Mouse (Mus musculus) MEL (cell line): ENCODE measurements at regions not wholly inside any gene's neighbourhood (a gene's known extent, or its start where the extent isn't known, plus 50 kb on each side); places are given as distances from the start of the nearest gene placed in this dataset.

Source experiments
- DNase-seq: peaks from one replicate; pipeline ENCODE4 v3.0.0; 2011; ENCODE audit warnings: low read depth, low spot score
- H3K27ac ChIP-seq: 2 replicates; pipeline ENCODE4 v1.5.1; 2012; ENCODE audit warnings: low read depth, mild to moderate bottlenecking, control low read depth, low read length, moderate library complexity; ENCODE audit not compliant: control insufficient read depth
- H3K27me3 ChIP-seq, 2 experiments: fragments of 150-350 bp in 1 of 2; sonication (generic) in 1 of 2; 2 replicates each; pipeline ENCODE4 v1.6.1; 2012; ENCODE audit warnings: low read length in 2 of 2, mild to moderate bottlenecking in 2 of 2, improper control_type of control experiment in 1 of 2, moderate library complexity in 1 of 2; ENCODE audit not compliant: insufficient read depth in 2 of 2, control insufficient read depth in 1 of 2
- H3K36me3 ChIP-seq, 2 experiments: 2 replicates each; pipeline ENCODE4 v1.6.1; 2012 to 2014; ENCODE audit warnings: low read length in 2 of 2, improper control_type of control experiment in 1 of 2, inconsistent platforms in 1 of 2, mild to moderate bottlenecking in 1 of 2; ENCODE audit not compliant: insufficient read depth in 2 of 2, control insufficient read depth in 1 of 2
- H3K4me1 ChIP-seq, 2 experiments: fragments of 150-350 bp in 1 of 2; sonication (generic) in 1 of 2; 2 replicates each; pipeline ENCODE4 v1.6.1; 2012; ENCODE audit warnings: low read length in 2 of 2, improper control_type of control experiment in 1 of 2, mild to moderate bottlenecking in 1 of 2; ENCODE audit not compliant: insufficient read depth in 2 of 2, control insufficient read depth in 1 of 2
- H3K4me3 ChIP-seq, 2 experiments: fragments of 150-350 bp in 1 of 2; sonication (generic) in 1 of 2; 2 replicates each; pipeline ENCODE4 v1.5.1; 2012; ENCODE audit warnings: low read depth in 2 of 2, low read length in 2 of 2, mild to moderate bottlenecking in 2 of 2, moderate library complexity in 2 of 2, control low read depth in 1 of 2, improper control_type of control experiment in 1 of 2; ENCODE audit not compliant: control insufficient read depth in 1 of 2, insufficient read depth in 1 of 2
- H3K79me2 ChIP-seq: 2 replicates; pipeline ENCODE4 v1.6.1; 2012; ENCODE audit warnings: mild to moderate bottlenecking, low read length, moderate library complexity; ENCODE audit not compliant: control insufficient read depth, poor library complexity, insufficient read depth
- H3K9ac ChIP-seq: 2 replicates; pipeline ENCODE4 v1.6.1; 2012; ENCODE audit warnings: low read depth, mild to moderate bottlenecking, control low read depth, low read length, moderate library complexity; ENCODE audit not compliant: control insufficient read depth, poor library complexity, severe bottlenecking
- H3K9me3 ChIP-seq: fragments of 150-350 bp; sonication (generic); replicated peaks from 2 replicates; pipeline ENCODE4 v1.6.1; 2012; ENCODE audit warnings: mild to moderate bottlenecking, low read length, improper control_type of control experiment, moderate library complexity; ENCODE audit not compliant: insufficient read depth
- BHLHE40 ChIP-seq: IDR thresholded peaks from 2 replicates; pipeline ENCODE4 v1.6.1; 2012; ENCODE audit warnings: low read depth, mild to moderate bottlenecking, inconsistent platforms, low read length, improper control_type of control experiment, borderline replicate concordance
- CHD1 ChIP-seq: IDR thresholded peaks from 2 replicates; pipeline ENCODE4 v1.6.1; 2012; ENCODE audit warnings: low read depth, mild to moderate bottlenecking, inconsistent platforms, low read length, improper control_type of control experiment
- CHD2 ChIP-seq: IDR thresholded peaks from 2 replicates; pipeline ENCODE4 v1.6.1; 2011; ENCODE audit warnings: low read length, improper control_type of control experiment
- CTCF ChIP-seq, 3 experiments: IDR thresholded peaks in 2 of 3; conservative IDR thresholded peaks in 1 of 3; 2 replicates each; pipeline ENCODE4 v1.5.1; 2011 to 2012; ENCODE audit warnings: low read length in 3 of 3, low read depth in 2 of 3, mild to moderate bottlenecking in 2 of 3, improper control_type of control experiment in 1 of 3, inconsistent platforms in 1 of 3, mixed read lengths in 1 of 3, moderate library complexity in 1 of 3; ENCODE audit not compliant: control insufficient read depth in 1 of 3, insufficient read depth in 1 of 3, poor library complexity in 1 of 3, severe bottlenecking in 1 of 3
- ELF1 ChIP-seq: IDR thresholded peaks from 2 replicates; pipeline ENCODE4 v1.6.1; 2014; ENCODE audit warnings: low read depth, mild to moderate bottlenecking, inconsistent platforms, low read length, improper control_type of control experiment, moderate library complexity
- EP300 ChIP-seq, 2 experiments: IDR thresholded peaks; 2 replicates each; pipeline ENCODE4 v1.6.1; 2011; ENCODE audit warnings: improper control_type of control experiment in 2 of 2, low read length in 2 of 2, low read depth in 1 of 2, mild to moderate bottlenecking in 1 of 2
- ETS1 ChIP-seq: IDR thresholded peaks from 2 replicates; pipeline ENCODE4 v1.6.1; 2012; ENCODE audit warnings: low read depth, mild to moderate bottlenecking, inconsistent platforms, low read length, improper control_type of control experiment, moderate library complexity
- GABPA ChIP-seq: IDR thresholded peaks from 2 replicates; pipeline ENCODE4 v1.6.1; 2012; ENCODE audit warnings: low read depth, mild to moderate bottlenecking, inconsistent platforms, low read length, improper control_type of control experiment, moderate library complexity
- GATA1 ChIP-seq: IDR thresholded peaks from 2 replicates; pipeline ENCODE4 v1.6.1; 2011; ENCODE audit warnings: low read depth, low read length, improper control_type of control experiment
- HCFC1 ChIP-seq: IDR thresholded peaks from 2 replicates; pipeline ENCODE4 v1.6.1; 2012; ENCODE audit warnings: low read depth, mild to moderate bottlenecking, inconsistent platforms, low read length, improper control_type of control experiment, moderate library complexity
- JUND ChIP-seq: IDR thresholded peaks from 2 replicates; pipeline ENCODE4 v1.6.1; 2011; ENCODE audit warnings: low read depth, mild to moderate bottlenecking, improper control_type of control experiment, low read length
- KAT2A ChIP-seq: conservative IDR thresholded peaks from 2 replicates; pipeline ENCODE4 v1.6.1; 2012; ENCODE audit warnings: low read depth, low read length, improper control_type of control experiment, inconsistent platforms
- MAFK ChIP-seq: IDR thresholded peaks from 2 replicates; pipeline ENCODE4 v1.6.1; 2011; ENCODE audit warnings: low read depth, mild to moderate bottlenecking, low read length, improper control_type of control experiment, borderline replicate concordance
- MAX ChIP-seq: IDR thresholded peaks from 2 replicates; pipeline ENCODE4 v1.6.1; 2011; ENCODE audit warnings: low read length, improper control_type of control experiment
- MAZ ChIP-seq: IDR thresholded peaks from 2 replicates; pipeline ENCODE4 v1.6.1; 2012; ENCODE audit warnings: low read depth, mild to moderate bottlenecking, inconsistent platforms, low read length, improper control_type of control experiment
- MEF2A ChIP-seq: IDR thresholded peaks from 2 replicates; pipeline ENCODE4 v1.6.1; 2014; ENCODE audit warnings: low read depth, mild to moderate bottlenecking, inconsistent platforms, low read length, improper control_type of control experiment; ENCODE audit not compliant: poor library complexity, insufficient replicate concordance, severe bottlenecking; ENCODE audit errors: extremely low read depth
- MXI1 ChIP-seq: IDR thresholded peaks from 2 replicates; pipeline ENCODE4 v1.6.1; 2011; ENCODE audit warnings: mild to moderate bottlenecking, low read depth, low read length, improper control_type of control experiment
- MYB ChIP-seq: IDR thresholded peaks from 2 replicates; pipeline ENCODE4 v1.6.1; 2011; ENCODE audit warnings: mild to moderate bottlenecking, low read depth, low read length, improper control_type of control experiment
- MYC ChIP-seq: IDR thresholded peaks from 2 replicates; pipeline ENCODE4 v1.6.1; 2011; ENCODE audit warnings: low read depth, mild to moderate bottlenecking, low read length, improper control_type of control experiment, moderate library complexity
- NELFE ChIP-seq: IDR thresholded peaks from 2 replicates; pipeline ENCODE4 v1.6.1; 2011; ENCODE audit warnings: low read depth, low read length, improper control_type of control experiment
- NRF1 ChIP-seq: IDR thresholded peaks from 2 replicates; pipeline ENCODE4 v1.6.1; 2014; ENCODE audit warnings: low read depth, mild to moderate bottlenecking, inconsistent platforms, low read length, improper control_type of control experiment, moderate library complexity; ENCODE audit not compliant: poor library complexity, insufficient read depth, severe bottlenecking
- POLR2A ChIP-seq, 2 experiments: IDR thresholded peaks; 2 replicates each; pipeline ENCODE4 v1.6.1; 2011 to 2012; ENCODE audit warnings: low read length in 2 of 2, mild to moderate bottlenecking in 2 of 2, control low read depth in 1 of 2, improper control_type of control experiment in 1 of 2, low read depth in 1 of 2, moderate library complexity in 1 of 2; ENCODE audit not compliant: control insufficient read depth in 1 of 2, insufficient read depth in 1 of 2, poor library complexity in 1 of 2
- POLR2AphosphoS5 ChIP-seq: IDR thresholded peaks from 2 replicates; pipeline ENCODE4 v1.6.1; 2012; ENCODE audit warnings: low read depth, borderline replicate concordance, mild to moderate bottlenecking, inconsistent platforms, low read length, moderate library complexity, mixed read lengths
- RCOR1 ChIP-seq: IDR thresholded peaks from 2 replicates; pipeline ENCODE4 v1.6.1; 2012; ENCODE audit warnings: low read depth, mild to moderate bottlenecking, inconsistent platforms, low read length, improper control_type of control experiment
- SIN3A ChIP-seq: IDR thresholded peaks from 2 replicates; pipeline ENCODE4 v1.6.1; 2012; ENCODE audit warnings: low read length, improper control_type of control experiment, inconsistent platforms
- SMC3 ChIP-seq: IDR thresholded peaks from 2 replicates; pipeline ENCODE4 v1.6.1; 2011; ENCODE audit warnings: low read depth, low read length, improper control_type of control experiment
- TAL1 ChIP-seq: IDR thresholded peaks from 2 replicates; pipeline ENCODE4 v1.6.1; 2012; ENCODE audit warnings: mild to moderate bottlenecking, inconsistent platforms, low read length, moderate library complexity, mixed read lengths
- TBP ChIP-seq: IDR thresholded peaks from 2 replicates; pipeline ENCODE4 v1.8.0; 2011; ENCODE audit warnings: low read depth, low read length, improper control_type of control experiment
- TCF12 ChIP-seq: IDR thresholded peaks from 2 replicates; pipeline ENCODE4 v1.6.1; 2014; ENCODE audit warnings: low read depth, mild to moderate bottlenecking, inconsistent platforms, low read length, improper control_type of control experiment, moderate library complexity
- UBTF ChIP-seq: IDR thresholded peaks from 2 replicates; pipeline ENCODE4 v1.6.1; 2012; ENCODE audit warnings: low read depth, mild to moderate bottlenecking, inconsistent platforms, low read length, improper control_type of control experiment, moderate library complexity, borderline replicate concordance; ENCODE audit not compliant: insufficient read depth
- USF1 ChIP-seq: IDR thresholded peaks from 2 replicates; pipeline ENCODE4 v1.6.1; 2014; ENCODE audit warnings: low read depth, mild to moderate bottlenecking, inconsistent platforms, low read length, improper control_type of control experiment, moderate library complexity
- USF2 ChIP-seq, 2 experiments: IDR thresholded peaks; 2 replicates each; pipeline ENCODE4 v1.6.1; 2011 to 2012; ENCODE audit warnings: improper control_type of control experiment in 2 of 2, low read length in 2 of 2, borderline replicate concordance in 1 of 2, inconsistent platforms in 1 of 2, low read depth in 1 of 2, mild to moderate bottlenecking in 1 of 2; ENCODE audit not compliant: insufficient read depth in 1 of 2
- ZC3H11A ChIP-seq: IDR thresholded peaks from 2 replicates; pipeline ENCODE4 v1.6.1; 2012; ENCODE audit warnings: low read depth, mild to moderate bottlenecking, inconsistent platforms, low read length, improper control_type of control experiment
- ZKSCAN1 ChIP-seq: IDR thresholded peaks from 2 replicates; pipeline ENCODE4 v1.6.1; 2012; ENCODE audit warnings: low read depth, mild to moderate bottlenecking, inconsistent platforms, low read length, improper control_type of control experiment, moderate library complexity
- ZMIZ1 ChIP-seq: IDR thresholded peaks from 2 replicates; pipeline ENCODE4 v1.6.1; 2012; ENCODE audit warnings: low read depth, mild to moderate bottlenecking, inconsistent platforms, low read length, improper control_type of control experiment, moderate library complexity
- ZNF384 ChIP-seq: IDR thresholded peaks from 2 replicates; pipeline ENCODE4 v1.6.1; 2012; ENCODE audit warnings: low read depth, mild to moderate bottlenecking, inconsistent platforms, low read length, improper control_type of control experiment

DNA sequence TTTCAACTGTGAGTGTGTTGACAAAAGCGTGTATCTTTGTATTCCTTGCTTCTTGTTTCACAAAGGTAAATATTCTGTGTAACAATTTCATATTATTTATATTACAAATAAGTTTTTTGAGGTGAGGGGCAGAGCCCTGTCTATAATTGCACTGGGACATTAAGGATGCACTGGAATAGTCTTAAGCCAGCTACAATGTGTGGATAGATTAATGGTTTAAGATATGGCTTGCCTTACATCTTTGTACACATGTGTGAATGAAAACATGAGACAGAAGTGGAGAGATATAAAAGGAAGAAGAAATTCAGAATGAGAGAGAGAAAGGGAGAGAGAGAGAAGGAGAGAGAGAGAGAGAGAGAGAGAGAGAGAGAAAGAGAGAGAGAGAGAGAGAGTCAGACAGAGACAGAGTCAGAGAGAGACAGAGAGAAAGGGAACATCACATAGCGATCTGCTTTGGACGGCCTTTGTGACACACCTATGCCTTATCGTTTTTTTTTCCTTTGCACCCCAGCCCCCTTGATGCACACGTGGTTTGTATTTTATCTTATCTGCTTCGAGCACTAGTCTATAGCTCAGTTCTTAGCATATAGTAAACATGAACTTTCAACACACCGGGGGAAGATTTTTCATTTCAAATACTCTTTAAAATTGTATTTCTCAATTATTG is 136.3 kb downstream of the Bmp2 start:
- Histone ChIP-seq H3K9me3 (no peaks in the 10 kb centered on the region), H3K27me3 (no peaks in the 10 kb centered on the region), H3K4me1 (peaks cover 12 to 14% of the 10 kb centered on the region in 2 experiments), H3K27ac (peak overlapping the region; percentile 93), H3K36me3 (peaks cover 0 to 19% of the 10 kb centered on the region in 2 experiments; a peak in 2 of 4 replicates), H3K9ac (no peak overlapping the region), H3K79me2 (no peaks in the 10 kb centered on the region), H3K4me3 (peak overlapping the region in 1 of 2 experiments; percentile 38; a peak in 2 of 4 replicates)
- DNase-seq = peak; percentile 67
- TF ChIP-seq GABPA = no peak
- TF ChIP-seq NRF1 = no peak
- TF ChIP-seq MYB = no peak
- peak; percentile 83 for TF ChIP-seq MXI1
- peak; percentile 93 for TF ChIP-seq USF1
- TF ChIP-seq GATA1 = peak; percentile 91
- peak; percentile 64 for TF ChIP-seq SIN3A
- TF ChIP-seq TAL1 = no peak
- peak; percentile 84 for TF ChIP-seq TCF12
- peak; percentile 84 to 85 for TF ChIP-seq EP300 (IDR thresholded peaks at IDR 0.05; ENCODE audit: low read depth in 1 of 2, low read length in 2 of 2)
- TF ChIP-seq MAX = peak; percentile 84; the same call in 1 of the 2 replicates
- TF ChIP-seq ELF1 = no peak
- 0 out of 2 replicates have a peak, but pooled peaks have one; percentile 42 for TF ChIP-seq HCFC1
- peak in 1 of 2 experiments; percentile 69; a peak in 2 of 4 replicates for TF ChIP-seq USF2 (IDR thresholded peaks at IDR 0.05; ENCODE audit: borderline replicate concordance in 1 of 2, insufficient read depth in 1 of 2, low read depth in 1 of 2, low read length in 2 of 2)
- TF ChIP-seq RCOR1 = peak; percentile 61
- peak; percentile 88 for TF ChIP-seq ZNF384
- TF ChIP-seq NELFE = no peak
- no peak for TF ChIP-seq POLR2AphosphoS5
- TF ChIP-seq KAT2A = 0 out of 2 replicates have a peak, but pooled peaks have one; percentile 39
- TF ChIP-seq ZC3H11A = no peak
- no peak for TF ChIP-seq ZMIZ1
- TF ChIP-seq ETS1 = peak; percentile 86
- TF ChIP-seq TBP = no peak
- TF ChIP-seq CHD2 = no peak
- TF ChIP-seq POLR2A (IDR thresholded peaks at IDR 0.05; ENCODE audit: control insufficient read depth in 1 of 2, insufficient read depth in 1 of 2, low read depth in 1 of 2, low read length in 2 of 2, poor library complexity in 1 of 2) = no peak
- TF ChIP-seq SMC3 = no peak
- TF ChIP-seq MAFK = peak; percentile 28; the same call in 1 of the 2 replicates
- TF ChIP-seq MEF2A = no peak
- peak; percentile 75 for TF ChIP-seq MAZ
- TF ChIP-seq ZKSCAN1 = no peak
- no peak for TF ChIP-seq UBTF
- TF ChIP-seq BHLHE40 = peak; percentile 72; the same call in 1 of the 2 replicates
- TF ChIP-seq CTCF (IDR thresholded peaks at IDR 0.05 in 2 of 3, conservative IDR thresholded peaks at IDR 0.05 in 1 of 3; ENCODE audit: control insufficient read depth in 1 of 3, insufficient read depth in 1 of 3, low read depth in 2 of 3, low read length in 3 of 3, poor library complexity in 1 of 3, severe bottlenecking in 1 of 3) = no peak
- peak; percentile 69; the same call in 1 of the 2 replicates for TF ChIP-seq MYC
- TF ChIP-seq JUND = 0 out of 2 replicates have a peak, but pooled peaks have one; percentile 55
- TF ChIP-seq CHD1 = no peak
